Mouse (Mus musculus): ENCODE measurements around the gene Son. TPM values are rescaled to one million over a fixed set of nuclear protein-coding genes. Genes with fewer than 3 reads are reported as not detected.

Gene Son
- polyA plus RNA-seq, 1 experiment from 2014 or later: 132 TPM

GRCm38 (mm10) chr16:91606958-91607357, 40.3 kb upstream of the Son start:
- WGBS: 82% methylated on average over 8 of the region's 8 CpGs
- TF ChIP-seq CTCF (IDR thresholded peaks at IDR 0.05): no peak
- Histone ChIP-seq H3K9ac (replicated peaks; ENCODE audit: low read depth) (no peak overlapping the region), H3K4me2 (replicated peaks; ENCODE audit: low read depth, low read length) (no peak overlapping the region), H3K4me3 (ENCODE audit: low read depth, low read length) (no peak overlapping the region), H3K4me1 (ENCODE audit: insufficient read depth, low read depth, low read length) (peaks cover 3% of the 10 kb centered on the region; the same call in 1 of the 2 replicates), H3K27me3 (replicated peaks; ENCODE audit: insufficient read depth, low read length) (no peaks in the 10 kb centered on the region), H3K9me3 (ENCODE audit: low read length) (no peaks in the 10 kb centered on the region), H3K36me3 (ENCODE audit: insufficient read depth, low read length) (no peaks in the 10 kb centered on the region), H3K27ac (ENCODE audit: low read length) (no peak overlapping the region)
- ATAC-seq (no peak), DNase-seq (ENCODE audit: low spot score) (no peak)

GRCm38 (mm10) chr16:91609501-91610245, 37.6 kb upstream of the Son start:
- no peaks in the 10 kb centered on the region for H3K9me3 ChIP-seq (ENCODE audit: low read length)
- no peak for TF ChIP-seq CTCF (IDR thresholded peaks at IDR 0.05)
- TF ChIP-seq EP300 (IDR thresholded peaks at IDR 0.05): no peak
- no peak overlapping the region for H3K9ac ChIP-seq (replicated peaks; ENCODE audit: low read depth)
- no peak overlapping the region for H3K4me3 ChIP-seq (ENCODE audit: low read depth, low read length)
- no peak overlapping the region for H3K27ac ChIP-seq (ENCODE audit: low read length)
- H3K4me1 ChIP-seq (ENCODE audit: insufficient read depth, low read depth, low read length): peaks cover 3% of the 10 kb centered on the region; the same call in 1 of the 2 replicates
- H3K4me2 ChIP-seq (replicated peaks; ENCODE audit: low read depth, low read length): no peak overlapping the region
- no peaks in the 10 kb centered on the region for H3K36me3 ChIP-seq (ENCODE audit: insufficient read depth, low read length)
- no peaks in the 10 kb centered on the region for H3K27me3 ChIP-seq (replicated peaks; ENCODE audit: insufficient read depth, low read length)
- WGBS: 41% methylated on average over 9 of the region's 9 CpGs
- DNase-seq (ENCODE audit: low spot score) (peak; percentile 32), ATAC-seq (no peak)

- ATAC-seq (no peak), DNase-seq (ENCODE audit: low spot score) (peak; percentile 44)
- peaks cover 3% of the 10 kb centered on the region; the same call in 1 of the 2 replicates for H3K4me1 ChIP-seq (ENCODE audit: insufficient read depth, low read depth, low read length)
- no peak overlapping the region for H3K4me2 ChIP-seq (replicated peaks; ENCODE audit: low read depth, low read length)
- no peak overlapping the region for H3K27ac ChIP-seq (ENCODE audit: low read length)
- H3K27me3 ChIP-seq (replicated peaks; ENCODE audit: insufficient read depth, low read length): no peaks in the 10 kb centered on the region
- H3K9me3 ChIP-seq (ENCODE audit: low read length): no peaks in the 10 kb centered on the region
- H3K9ac ChIP-seq (replicated peaks; ENCODE audit: low read depth): no peak overlapping the region
- 53% methylated on average over 11 of the region's 11 CpGs for WGBS
- no peak for TF ChIP-seq CTCF (IDR thresholded peaks at IDR 0.05)
- TF ChIP-seq EP300 (IDR thresholded peaks at IDR 0.05): no peak
- H3K4me3 ChIP-seq (ENCODE audit: low read depth, low read length): no peak overlapping the region
- no peaks in the 10 kb centered on the region for H3K36me3 ChIP-seq (ENCODE audit: insufficient read depth, low read length)
These were observed 36.1 kb upstream of the Son start for GRCm38 (mm10) chr16:91611248-91611647.

- 67% methylated on average over 5 of the region's 5 CpGs for WGBS
- Histone ChIP-seq H3K4me1 (ENCODE audit: insufficient read depth, low read depth, low read length) (peaks cover 3% of the 10 kb centered on the region; the same call in 1 of the 2 replicates), H3K27ac (ENCODE audit: low read length) (no peak overlapping the region), H3K36me3 (ENCODE audit: insufficient read depth, low read length) (no peaks in the 10 kb centered on the region), H3K9ac (replicated peaks; ENCODE audit: low read depth) (no peak overlapping the region), H3K4me2 (replicated peaks; ENCODE audit: low read depth, low read length) (no peak overlapping the region), H3K9me3 (ENCODE audit: low read length) (no peaks in the 10 kb centered on the region), H3K27me3 (replicated peaks; ENCODE audit: insufficient read depth, low read length) (no peaks in the 10 kb centered on the region), H3K4me3 (ENCODE audit: low read depth, low read length) (no peak overlapping the region)
- no peak for DNase-seq (ENCODE audit: low spot score)
- peak; percentile 28; the same call in 1 of the 2 replicates for ATAC-seq
- TF ChIP-seq EP300 (IDR thresholded peaks at IDR 0.05): no peak
- TF ChIP-seq CTCF (IDR thresholded peaks at IDR 0.05): no peak
These were observed 34.8 kb upstream of the Son start for GRCm38 (mm10) chr16:91612525-91612924.

- TF ChIP-seq EP300 (IDR thresholded peaks at IDR 0.05) (no peak), CTCF (IDR thresholded peaks at IDR 0.05) (no peak)
- Histone ChIP-seq H3K27me3 (replicated peaks; ENCODE audit: insufficient read depth, low read length) (no peaks in the 10 kb centered on the region), H3K9ac (replicated peaks; ENCODE audit: low read depth) (no peak overlapping the region), H3K27ac (ENCODE audit: low read length) (no peak overlapping the region), H3K4me1 (ENCODE audit: insufficient read depth, low read depth, low read length) (peaks cover 9% of the 10 kb centered on the region; the same call in 1 of the 2 replicates), H3K9me3 (ENCODE audit: low read length) (no peaks in the 10 kb centered on the region), H3K4me2 (replicated peaks; ENCODE audit: low read depth, low read length) (no peak overlapping the region), H3K4me3 (ENCODE audit: low read depth, low read length) (no peak overlapping the region), H3K36me3 (ENCODE audit: insufficient read depth, low read length) (no peaks in the 10 kb centered on the region)
- ATAC-seq (no peak), DNase-seq (ENCODE audit: low spot score) (no peak)
- WGBS: 69% methylated on average over 6 of the region's 6 CpGs
These were observed 32.8 kb upstream of the Son start for GRCm38 (mm10) chr16:91614552-91614951.

GRCm38 (mm10) chr16:91618511-91619501, 28.5 kb upstream of the Son start, which contains the start of gene Dnajc28:
TSS of gene Dnajc28 (minus strand) at chr16:91619026.
- no peaks in the 10 kb centered on the region for H3K27me3 ChIP-seq (replicated peaks; ENCODE audit: insufficient read depth, low read length)
- peak within 1 kb of the TSS; percentile 56 for H3K9ac ChIP-seq (replicated peaks; ENCODE audit: low read depth)
- 10% methylated on average over 39 of the region's 39 CpGs for WGBS
- TF ChIP-seq CTCF (IDR thresholded peaks at IDR 0.05) (no peak), EP300 (IDR thresholded peaks at IDR 0.05) (no peak)
- H3K4me1 ChIP-seq (ENCODE audit: insufficient read depth, low read depth, low read length): peaks cover 6% of the 10 kb centered on the region; the same call in 1 of the 2 replicates
- 0 out of 2 replicates have a peak, but pooled peaks cover 10% of the 10 kb centered on the region for H3K36me3 ChIP-seq (ENCODE audit: insufficient read depth, low read length)
- H3K4me2 ChIP-seq (replicated peaks; ENCODE audit: low read depth, low read length): peak within 1 kb of the TSS; percentile 88
- peak; percentile 88 for ATAC-seq
- peak within 1 kb of the TSS; percentile 64 for H3K4me3 ChIP-seq (ENCODE audit: low read depth, low read length)
- DNase-seq (ENCODE audit: low spot score): peak; percentile 84
- H3K27ac ChIP-seq (ENCODE audit: low read length): no peak within 1 kb of the TSS
- no peaks in the 10 kb centered on the region for H3K9me3 ChIP-seq (ENCODE audit: low read length)
